In the genomic region with DNA sequence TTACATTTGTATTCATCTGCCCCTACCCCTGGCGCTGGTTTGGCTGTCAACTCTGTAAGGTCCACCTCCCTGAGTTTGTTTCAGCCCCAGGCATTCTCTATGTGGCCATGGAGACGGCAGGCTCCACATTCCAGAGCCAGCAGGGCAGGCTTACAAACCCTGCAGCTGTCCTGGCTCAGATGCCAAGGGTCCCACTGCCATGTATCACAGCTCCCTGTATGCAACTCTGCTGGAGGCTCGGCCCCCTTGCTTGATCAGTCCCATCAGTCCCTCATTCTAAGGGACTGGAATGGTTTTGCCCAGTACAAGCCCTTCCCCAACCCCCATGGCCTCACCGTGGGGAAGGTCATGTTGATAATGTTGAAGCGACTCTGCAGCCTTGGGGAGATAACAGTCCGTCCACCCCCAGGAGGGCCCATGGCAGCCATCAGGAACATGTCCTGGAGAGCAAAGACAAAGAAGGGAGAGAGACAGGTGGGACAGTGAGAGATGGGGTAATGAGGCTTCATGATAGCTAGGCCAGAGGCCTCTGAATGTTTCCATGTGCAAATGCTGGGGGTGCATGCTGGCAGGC, we compare ENCODE assay signal across 8 mouse cellular contexts. TPM values are rescaled to one million over a fixed set of nuclear protein-coding genes. Genes with fewer than 3 reads are reported as not detected.
DNase-seq lines count a peak whose midpoint lies in the region; ATAC-seq and TF ChIP-seq lines count a peak whose summit lies in the region.

No protein-coding gene starts in this region.

- H3K4me2 ChIP-seq in forebrain, postnatal 0 days (ENCODE audit: low read depth): no peak overlapping the region
- H3K4me2 ChIP-seq in neural tube, embryonic 14.5 days (ENCODE audit: low read depth, low read length): no peak overlapping the region

- no peak overlapping the region for H3K9ac ChIP-seq in forebrain, postnatal 0 days
- no peak overlapping the region for H3K9ac ChIP-seq in neural tube, embryonic 14.5 days (replicated peaks; ENCODE audit: low read depth, low read length)

- intact Hi-C loops in left cerebral cortex, adult 2 months (cut with DNase I): loop anchor here (5.0 kb wide), 1 partner anchor 45 kb away; no protein-coding TSS in a partner anchor

- ATAC-seq in forebrain, postnatal 0 days: peak; percentile 84
- ATAC-seq in neural tube, embryonic 14.5 days (ENCODE audit: low read depth): peak; percentile 78; the same call in 1 of the 2 replicates

- H3K27me3 ChIP-seq in forebrain, postnatal 0 days (ENCODE audit: insufficient read depth, low read length): no peaks in the 10 kb centered on the region
- no peaks in the 10 kb centered on the region for H3K27me3 ChIP-seq in neural tube, embryonic 14.5 days (ENCODE audit: control insufficient read depth, insufficient read depth, low read length)

- no peaks in the 10 kb centered on the region for H3K4me1 ChIP-seq in forebrain, postnatal 0 days (ENCODE audit: insufficient read depth)
- H3K4me1 ChIP-seq in neural tube, embryonic 14.5 days (ENCODE audit: control insufficient read depth, insufficient read depth, low read length): no peaks in the 10 kb centered on the region

- no peak overlapping the region for H3K27ac ChIP-seq in forebrain, postnatal 0 days (ENCODE audit: low read depth, low read length)
- peak overlapping the region; percentile 40; the same call in 1 of the 2 replicates for H3K27ac ChIP-seq in neural tube, embryonic 14.5 days (ENCODE audit: low read depth, low read length)
- no peak overlapping the region for H3K27ac ChIP-seq in left cerebral cortex, adult 2 months

- TF ChIP-seq CTCF in forebrain, postnatal 0 days (IDR thresholded peaks at IDR 0.05; ENCODE audit: low read depth): no peak
- TF ChIP-seq CTCF in left cerebral cortex, adult 2 months (IDR thresholded peaks at IDR 0.05): no peak

- no peaks in the 10 kb centered on the region for H3K36me3 ChIP-seq in forebrain, postnatal 0 days (ENCODE audit: insufficient read depth)
- no peaks in the 10 kb centered on the region for H3K36me3 ChIP-seq in neural tube, embryonic 14.5 days (ENCODE audit: control insufficient read depth, insufficient read depth, low read length)

- H3K9me3 ChIP-seq in forebrain, postnatal 0 days (ENCODE audit: low read length): no peaks in the 10 kb centered on the region
- H3K9me3 ChIP-seq in neural tube, embryonic 14.5 days (ENCODE audit: control insufficient read depth, low read length): no peaks in the 10 kb centered on the region

- H3K4me3 ChIP-seq in forebrain, postnatal 0 days (ENCODE audit: low read depth, low read length): no peak overlapping the region
- no peak overlapping the region for H3K4me3 ChIP-seq in neural tube, embryonic 14.5 days (ENCODE audit: low read depth, low read length)
- H3K4me3 ChIP-seq in left cerebral cortex, adult 2 months: no peak overlapping the region

- DNase-seq in cerebellum, postnatal 14 days: peak; percentile 10 to 13
- no peak for DNase-seq in cerebellum, adult 9-11 months
- peak; percentile 19 for DNase-seq in NIH3T3 (ENCODE audit: low read depth)
- DNase-seq in forebrain, postnatal 0 days: peak; percentile 41
- peak; percentile 42 to 51 for DNase-seq in kidney, postnatal 36 days
- no peak for DNase-seq in layer of hippocampus, postnatal 36 days
- no peak for DNase-seq in left cerebral cortex, adult 2 months (ENCODE audit: extremely low spot score in 1 of 2, low spot score in 2 of 2)

- 21% methylated on average over 6 of the region's 6 CpGs for WGBS in forebrain, postnatal 0 days
- 30% methylated on average over 6 of the region's 6 CpGs for WGBS in neural tube, embryonic 14.5 days

RNA-seq across cellular contexts. Expression of a gene that starts 43.6 kb away (rescaled TPM):
- 10.2 and 15.0 TPM in 2 replicates for total RNA-seq in forebrain, postnatal 0 days (2014; rRNA removed)
- polyA plus RNA-seq in forebrain, postnatal 0 days (2015; fragmentation: Nextera tagmentation; extraction: Ambion mirVana): 18.1 and 30.2 TPM in 2 replicates
- polyA plus RNA-seq in neural tube, embryonic 14.5 days (2014; fragmentation: Nextera tagmentation; extraction: Ambion mirVana): 36.1 and 37.5 TPM in 2 replicates
- 10 to 100 TPM; 32.0 to 41.6 TPM for total RNA-seq in layer of hippocampus, postnatal 36 days (2021)
- 10 to 100 TPM; 31.1 to 45.3 TPM for total RNA-seq in left cerebral cortex, adult 2 months (2021)

RNA-seq across cellular contexts. Expression of a gene that starts 59.1 kb away (rescaled TPM):
- total RNA-seq in forebrain, postnatal 0 days (2014; rRNA removed): 2.0 and 2.4 TPM in 2 replicates
- 6.8 and 7.7 TPM in 2 replicates for polyA plus RNA-seq in forebrain, postnatal 0 days (2015; fragmentation: Nextera tagmentation; extraction: Ambion mirVana)
- polyA plus RNA-seq in neural tube, embryonic 14.5 days (2014; fragmentation: Nextera tagmentation; extraction: Ambion mirVana): 2.3 and 5.3 TPM in 2 replicates
- total RNA-seq in layer of hippocampus, postnatal 36 days (2021): 1 to 10 TPM; 1.8 to 2.6 TPM
- 1 to 10 TPM; 2.9 to 3.8 TPM for total RNA-seq in left cerebral cortex, adult 2 months (2021)

Comparison
In these comparisons a context has a peak if more than half of its experiments do, and no peak if none do; other contexts are left out.
1. DNase-seq: peak in cerebellum, postnatal 14 days (2 of 2), NIH3T3 (single experiment), forebrain, postnatal 0 days (single experiment) and kidney, postnatal 36 days (2 of 2); none in cerebellum, adult 9-11 months (single experiment), layer of hippocampus, postnatal 36 days (0 of 2) and left cerebral cortex, adult 2 months (0 of 2).